Mouse (Mus musculus): ENCODE results near the gene C1qtnf2. TPM values are rescaled to one million over a fixed set of nuclear protein-coding genes. Genes with fewer than 3 reads are reported as not detected.
A peak's percentile ranks its signal among the peaks of the same experiment; 100 is the strongest.

Gene C1qtnf2
- polyA plus RNA-seq, 1 experiment, result 3.3 TPM

GRCm38 (mm10) chr11:43501256-43501655 is 27.2 kb downstream of the C1qtnf2 start:
- no peaks in the 10 kb centered on the region for H3K4me1 ChIP-seq (ENCODE audit: control insufficient read depth, insufficient read depth, insufficient read length, low read length)
- no peak overlapping the region for H3K4me3 ChIP-seq (ENCODE audit: insufficient read depth, low read depth, low read length)
- no peak overlapping the region for H3K27ac ChIP-seq (replicated peaks; ENCODE audit: low read depth, low read length)

GRCm38 (mm10) chr11:43505188-43505587 is 31.1 kb downstream of the C1qtnf2 start:
- no peaks in the 10 kb centered on the region for H3K4me1 ChIP-seq (ENCODE audit: control insufficient read depth, insufficient read depth, insufficient read length, low read length)
- no peak overlapping the region for H3K4me3 ChIP-seq (ENCODE audit: insufficient read depth, low read depth, low read length)
- no peak overlapping the region for H3K27ac ChIP-seq (replicated peaks; ENCODE audit: low read depth, low read length)

GRCm38 (mm10) chr11:43507976-43508375 is 33.9 kb downstream of the C1qtnf2 start:
- Histone ChIP-seq H3K27ac (replicated peaks; ENCODE audit: low read depth, low read length) (no peak overlapping the region), H3K4me3 (ENCODE audit: insufficient read depth, low read depth, low read length) (no peak overlapping the region), H3K4me1 (ENCODE audit: control insufficient read depth, insufficient read depth, insufficient read length, low read length) (no peaks in the 10 kb centered on the region)

GRCm38 (mm10) chr11:43509878-43510277 is 35.8 kb downstream of the C1qtnf2 start:
- H3K27ac ChIP-seq (replicated peaks; ENCODE audit: low read depth, low read length), result no peak overlapping the region
- H3K4me3 ChIP-seq (ENCODE audit: insufficient read depth, low read depth, low read length), result no peak overlapping the region
- H3K4me1 ChIP-seq (ENCODE audit: control insufficient read depth, insufficient read depth, insufficient read length, low read length), result no peaks in the 10 kb centered on the region

GRCm38 (mm10) chr11:43512661-43513190 is 38.6 kb downstream of the C1qtnf2 start:
- no peak overlapping the region for H3K4me3 ChIP-seq (ENCODE audit: insufficient read depth, low read depth, low read length)
- H3K4me1 ChIP-seq (ENCODE audit: control insufficient read depth, insufficient read depth, insufficient read length, low read length), result no peaks in the 10 kb centered on the region
- no peak overlapping the region for H3K27ac ChIP-seq (replicated peaks; ENCODE audit: low read depth, low read length)

GRCm38 (mm10) chr11:43516344-43517021 is 42.4 kb downstream of the C1qtnf2 start:
- no peak overlapping the region for H3K27ac ChIP-seq (replicated peaks; ENCODE audit: low read depth, low read length)
- H3K4me3 ChIP-seq (ENCODE audit: insufficient read depth, low read depth, low read length), result no peak overlapping the region

GRCm38 (mm10) chr11:43517641-43518040 is 43.6 kb downstream of the C1qtnf2 start:
- Histone ChIP-seq H3K4me3 (ENCODE audit: insufficient read depth, low read depth, low read length) (no peak overlapping the region), H3K4me1 (ENCODE audit: control insufficient read depth, insufficient read depth, insufficient read length, low read length) (no peaks in the 10 kb centered on the region), H3K27ac (replicated peaks; ENCODE audit: low read depth, low read length) (no peak overlapping the region)

More at GRCm38 (mm10) chr11:43516344-43517021, 42.4 kb downstream of the C1qtnf2 start:
- no peaks in the 10 kb centered on the region for H3K4me1 ChIP-seq (ENCODE audit: control insufficient read depth, insufficient read depth, insufficient read length, low read length)

GRCm38 (mm10) chr11:43518086-43518485 is 44.0 kb downstream of the C1qtnf2 start:
- H3K4me1 ChIP-seq (ENCODE audit: control insufficient read depth, insufficient read depth, insufficient read length, low read length), result no peaks in the 10 kb centered on the region

GRCm38 (mm10) chr11:43518821-43519220 is 44.7 kb downstream of the C1qtnf2 start:
- no peak overlapping the region for H3K27ac ChIP-seq (replicated peaks; ENCODE audit: low read depth, low read length)
- no peak overlapping the region for H3K4me3 ChIP-seq (ENCODE audit: insufficient read depth, low read depth, low read length)
- H3K4me1 ChIP-seq (ENCODE audit: control insufficient read depth, insufficient read depth, insufficient read length, low read length), result no peaks in the 10 kb centered on the region

More at GRCm38 (mm10) chr11:43518086-43518485, 44.0 kb downstream of the C1qtnf2 start:
- no peak overlapping the region for H3K27ac ChIP-seq (replicated peaks; ENCODE audit: low read depth, low read length)
- H3K4me3 ChIP-seq (ENCODE audit: insufficient read depth, low read depth, low read length), result no peak overlapping the region

GRCm38 (mm10) chr11:43520521-43520920 is 46.4 kb downstream of the C1qtnf2 start:
- Histone ChIP-seq H3K27ac (replicated peaks; ENCODE audit: low read depth, low read length) (no peak overlapping the region), H3K4me3 (ENCODE audit: insufficient read depth, low read depth, low read length) (no peak overlapping the region), H3K4me1 (ENCODE audit: control insufficient read depth, insufficient read depth, insufficient read length, low read length) (no peaks in the 10 kb centered on the region)

- no peak overlapping the region for H3K27ac ChIP-seq (replicated peaks; ENCODE audit: low read depth, low read length)
- H3K4me1 ChIP-seq (ENCODE audit: control insufficient read depth, insufficient read depth, insufficient read length, low read length), result no peaks in the 10 kb centered on the region
- peak overlapping the region; percentile 66 for H3K4me3 ChIP-seq (ENCODE audit: insufficient read depth, low read depth, low read length)
Measured at GRCm38 (mm10) chr11:43528078-43528682, 54.1 kb downstream of the C1qtnf2 start.

- Histone ChIP-seq H3K4me3 (ENCODE audit: insufficient read depth, low read depth, low read length) (peak within 1 kb of the TSS; percentile 66), H3K27ac (replicated peaks; ENCODE audit: low read depth, low read length) (no peak within 1 kb of the TSS), H3K4me1 (ENCODE audit: control insufficient read depth, insufficient read depth, insufficient read length, low read length) (no peaks in the 10 kb centered on the region)
Measured at GRCm38 (mm10) chr11:43528683-43529499, 54.8 kb downstream of the C1qtnf2 start, which contains the start of gene Ccnjl. TSS of gene Ccnjl (plus strand) at chr11:43528784.

GRCm38 (mm10) chr11:43530043-43530442 is 56.0 kb downstream of the C1qtnf2 start:
- no peak overlapping the region for H3K27ac ChIP-seq (replicated peaks; ENCODE audit: low read depth, low read length)
- no peak overlapping the region for H3K4me3 ChIP-seq (ENCODE audit: insufficient read depth, low read depth, low read length)
- no peaks in the 10 kb centered on the region for H3K4me1 ChIP-seq (ENCODE audit: control insufficient read depth, insufficient read depth, insufficient read length, low read length)

GRCm38 (mm10) chr11:43531619-43532018 is 57.5 kb downstream of the C1qtnf2 start:
- Histone ChIP-seq H3K4me1 (ENCODE audit: control insufficient read depth, insufficient read depth, insufficient read length, low read length) (no peaks in the 10 kb centered on the region), H3K27ac (replicated peaks; ENCODE audit: low read depth, low read length) (no peak overlapping the region), H3K4me3 (ENCODE audit: insufficient read depth, low read depth, low read length) (no peak overlapping the region)

- H3K27ac ChIP-seq (replicated peaks; ENCODE audit: low read depth, low read length), result no peak overlapping the region
- H3K4me1 ChIP-seq (ENCODE audit: control insufficient read depth, insufficient read depth, insufficient read length, low read length), result no peaks in the 10 kb centered on the region
- no peak overlapping the region for H3K4me3 ChIP-seq (ENCODE audit: insufficient read depth, low read depth, low read length)
Measured at GRCm38 (mm10) chr11:43537074-43537473, 63.0 kb downstream of the C1qtnf2 start.

Measured in brown adipose tissue, adult 24 weeks (tissue).